Mouse (Mus musculus): Measurements from ENCODE around the gene Pfdn2.

DNA sequence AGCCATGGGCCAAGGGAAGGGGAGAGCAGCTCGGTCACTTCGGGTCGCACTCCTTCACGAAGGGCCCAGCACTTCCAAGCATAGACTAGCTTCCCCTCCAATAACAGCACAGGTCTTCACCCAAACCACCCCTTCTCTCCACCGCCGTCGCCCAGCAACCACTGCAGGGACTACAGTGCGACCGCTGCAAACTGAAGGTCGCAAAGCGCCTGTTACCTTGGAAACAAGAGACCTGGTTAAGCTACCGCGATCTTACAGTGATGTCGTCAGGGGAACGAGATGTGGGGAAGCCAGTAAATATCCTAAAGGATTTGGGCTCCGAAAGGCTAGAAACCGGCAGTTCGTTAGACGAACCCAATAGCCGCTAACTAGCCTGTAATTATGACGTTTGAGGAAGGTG, 15.2 kb downstream of the Pfdn2 start, which contains the start of gene Klhdc9:
- TF ChIP-seq CTCF (IDR thresholded peaks at IDR 0.05; ENCODE audit: low read depth, low read length) (no peak), EP300 (IDR thresholded peaks at IDR 0.05; ENCODE audit: insufficient read depth, low read depth, low read length) (no peak), POLR2A (IDR thresholded peaks at IDR 0.05; ENCODE audit: insufficient read depth, low read length) (no peak)
